Mouse (Mus musculus): ENCODE measurements around the gene Gm20916. TPM values are rescaled to one million over a fixed set of nuclear protein-coding genes. Genes with fewer than 3 reads are reported as not detected.
"Not testable (repeated sequence)": the region's sequence is repeated elsewhere in the genome, so short reads cannot be mapped to it uniquely, and the experiment has no call there.

Gene Gm20916
- not detected in 2 replicates for polyA plus RNA-seq (2015; fragmentation: Nextera tagmentation; extraction: Ambion mirVana)

DNA sequence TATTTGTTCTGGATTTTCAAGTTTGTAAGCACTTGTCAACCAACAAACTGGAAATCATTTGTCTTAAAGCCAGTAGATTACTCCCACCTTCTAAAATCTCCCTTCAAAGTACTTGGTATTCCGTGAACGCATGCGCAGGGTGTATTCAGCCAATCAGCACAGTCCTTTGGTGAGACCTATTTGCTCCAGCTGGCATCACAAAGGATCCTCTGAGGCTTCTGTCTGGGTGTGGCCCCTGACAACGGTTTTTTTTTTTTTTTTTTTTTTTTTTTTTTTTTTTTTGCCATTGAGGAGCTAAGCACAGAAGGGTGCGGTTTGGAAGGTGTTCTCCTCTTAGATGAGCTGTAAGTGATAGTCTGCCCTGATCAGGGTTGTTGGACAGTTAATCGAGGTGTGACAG, at the start of gene Gm20916:
Gene Gm20916 (plus strand): TSS at position 301 of the 400 bp plus-strand sequence.
- not testable (repeated sequence) for H3K4me2 ChIP-seq (ENCODE audit: low read length); H3K27me3 ChIP-seq (replicated peaks; ENCODE audit: control insufficient read depth, insufficient read depth, low read length); H3K4me3 ChIP-seq (replicated peaks; ENCODE audit: low read length); H3K27ac ChIP-seq (ENCODE audit: low read length); H3K9ac ChIP-seq (replicated peaks; ENCODE audit: low read depth, low read length); ATAC-seq; H3K4me1 ChIP-seq (replicated peaks; ENCODE audit: control insufficient read depth, insufficient read depth, low read length); H3K9me3 ChIP-seq (ENCODE audit: control insufficient read depth, low read length); H3K36me3 ChIP-seq (ENCODE audit: control insufficient read depth, insufficient read depth)
- no CpG with 5 or more reads among the region's 6 CpGs for WGBS

Other genes starting within 250 kb of the Gm20916 start
- not detected in 2 replicates for gene Gm20917, start 168.4 kb upstream of the Gm20916 start, polyA plus RNA-seq (2015; fragmentation: Nextera tagmentation; extraction: Ambion mirVana)

All from forebrain, embryonic 16.5 days (tissue).